Mouse (Mus musculus): ENCODE data around the gene Cyp1a1. TPM values are rescaled to one million over a fixed set of nuclear protein-coding genes. Genes with fewer than 3 reads are reported as not detected.
A peak's percentile ranks its signal among the peaks of the same experiment; 100 is the strongest.

Cyp1a1 gene
- polyA plus RNA-seq, 1 experiment, result 1.2 TPM

- Histone ChIP-seq H3K4me3 (ENCODE audit: low read depth, low read length) (no peak overlapping the region), H3K36me3 (ENCODE audit: control insufficient read depth, insufficient read depth, low read length, poor library complexity, severe bottlenecking) (no peaks in the 10 kb centered on the region), H3K4me1 (ENCODE audit: control insufficient read depth, insufficient read depth, low read length) (no peaks in the 10 kb centered on the region), H3K9me3 (replicated peaks; ENCODE audit: control insufficient read depth, insufficient read depth, low read length, poor library complexity, severe bottlenecking) (no peaks in the 10 kb centered on the region), H3K27me3 (ENCODE audit: control insufficient read depth, insufficient read depth, low read length, poor library complexity, severe bottlenecking) (no peaks in the 10 kb centered on the region), H3K9ac (ENCODE audit: low read depth, poor library complexity, severe bottlenecking) (no peak overlapping the region), H3K27ac (ENCODE audit: insufficient read depth, low read length) (no peak overlapping the region)
- TF ChIP-seq CTCF (IDR thresholded peaks at IDR 0.05; ENCODE audit: low read depth, low read length) (no peak), POLR2A (IDR thresholded peaks at IDR 0.05; ENCODE audit: insufficient read depth, low read length) (no peak), EP300 (IDR thresholded peaks at IDR 0.05; ENCODE audit: insufficient read depth, low read depth, low read length) (no peak)
Measured at GRCm38 (mm10) chr9:57681411-57681810, 6.3 kb upstream of the Cyp1a1 start.

GRCm38 (mm10) chr9:57683520-57683919, 4.2 kb upstream of the Cyp1a1 start, which contains the start of gene Cyp1a2:
Gene Cyp1a2, minus strand, starts transcription at chr9:57683703.
- no peak for TF ChIP-seq CTCF (IDR thresholded peaks at IDR 0.05; ENCODE audit: low read depth, low read length)
- TF ChIP-seq EP300 (IDR thresholded peaks at IDR 0.05; ENCODE audit: insufficient read depth, low read depth, low read length), result no peak
- no peak for TF ChIP-seq POLR2A (IDR thresholded peaks at IDR 0.05; ENCODE audit: insufficient read depth, low read length)
- no peaks in the 10 kb centered on the region for H3K27me3 ChIP-seq (ENCODE audit: control insufficient read depth, insufficient read depth, low read length, poor library complexity, severe bottlenecking)
- H3K9ac ChIP-seq (ENCODE audit: low read depth, poor library complexity, severe bottlenecking), result no peak within 1 kb of the TSS
- no peaks in the 10 kb centered on the region for H3K36me3 ChIP-seq (ENCODE audit: control insufficient read depth, insufficient read depth, low read length, poor library complexity, severe bottlenecking)
- no peak within 1 kb of the TSS for H3K4me3 ChIP-seq (ENCODE audit: low read depth, low read length)
- H3K27ac ChIP-seq (ENCODE audit: insufficient read depth, low read length), result no peak within 1 kb of the TSS
- H3K9me3 ChIP-seq (replicated peaks; ENCODE audit: control insufficient read depth, insufficient read depth, low read length, poor library complexity, severe bottlenecking), result no peaks in the 10 kb centered on the region
- no peaks in the 10 kb centered on the region for H3K4me1 ChIP-seq (ENCODE audit: control insufficient read depth, insufficient read depth, low read length)

- no peaks in the 10 kb centered on the region for H3K27me3 ChIP-seq (ENCODE audit: control insufficient read depth, insufficient read depth, low read length, poor library complexity, severe bottlenecking)
Measured at GRCm38 (mm10) chr9:57686011-57686410, 1.7 kb upstream of the Cyp1a1 start.

DNA sequence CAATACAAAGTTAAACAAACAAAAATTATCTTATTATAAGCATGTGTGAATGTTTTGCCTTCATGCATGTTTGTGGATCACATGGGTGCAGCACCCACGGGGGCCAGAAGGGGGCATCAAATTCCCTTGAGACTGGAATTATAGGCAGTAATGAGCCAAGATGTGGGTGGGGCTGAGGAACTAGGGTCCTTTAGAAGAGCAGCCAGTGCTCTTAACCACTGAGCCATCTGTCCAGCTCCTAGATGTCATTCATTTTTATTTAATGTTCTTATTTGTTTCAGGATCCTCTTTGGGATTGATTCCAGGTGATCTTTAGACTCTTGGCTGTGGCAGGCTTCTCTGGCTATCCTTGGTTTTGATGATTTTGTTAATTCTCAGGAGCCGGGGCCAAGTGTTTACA, 430 bp downstream of the Cyp1a1 start:
- TF ChIP-seq CTCF (IDR thresholded peaks at IDR 0.05; ENCODE audit: low read depth, low read length) (peak; percentile 60), POLR2A (IDR thresholded peaks at IDR 0.05; ENCODE audit: insufficient read depth, low read length) (no peak)
- Histone ChIP-seq H3K27ac (ENCODE audit: insufficient read depth, low read length) (no peak overlapping the region), H3K4me1 (ENCODE audit: control insufficient read depth, insufficient read depth, low read length) (no peaks in the 10 kb centered on the region), H3K36me3 (ENCODE audit: control insufficient read depth, insufficient read depth, low read length, poor library complexity, severe bottlenecking) (no peaks in the 10 kb centered on the region), H3K9me3 (replicated peaks; ENCODE audit: control insufficient read depth, insufficient read depth, low read length, poor library complexity, severe bottlenecking) (no peaks in the 10 kb centered on the region), H3K9ac (ENCODE audit: low read depth, poor library complexity, severe bottlenecking) (no peak overlapping the region), H3K27me3 (ENCODE audit: control insufficient read depth, insufficient read depth, low read length, poor library complexity, severe bottlenecking) (no peaks in the 10 kb centered on the region), H3K4me3 (ENCODE audit: low read depth, low read length) (no peak overlapping the region)

More at GRCm38 (mm10) chr9:57686011-57686410, 1.7 kb upstream of the Cyp1a1 start:
- TF ChIP-seq EP300 (IDR thresholded peaks at IDR 0.05; ENCODE audit: insufficient read depth, low read depth, low read length) (no peak), POLR2A (IDR thresholded peaks at IDR 0.05; ENCODE audit: insufficient read depth, low read length) (no peak), CTCF (IDR thresholded peaks at IDR 0.05; ENCODE audit: low read depth, low read length) (no peak)
- no peak overlapping the region for H3K27ac ChIP-seq (ENCODE audit: insufficient read depth, low read length)
- H3K9ac ChIP-seq (ENCODE audit: low read depth, poor library complexity, severe bottlenecking), result no peak overlapping the region
- no peaks in the 10 kb centered on the region for H3K9me3 ChIP-seq (replicated peaks; ENCODE audit: control insufficient read depth, insufficient read depth, low read length, poor library complexity, severe bottlenecking)
- no peaks in the 10 kb centered on the region for H3K4me1 ChIP-seq (ENCODE audit: control insufficient read depth, insufficient read depth, low read length)
- H3K4me3 ChIP-seq (ENCODE audit: low read depth, low read length), result no peak overlapping the region
- no peaks in the 10 kb centered on the region for H3K36me3 ChIP-seq (ENCODE audit: control insufficient read depth, insufficient read depth, low read length, poor library complexity, severe bottlenecking)

- Histone ChIP-seq H3K27me3 (ENCODE audit: control insufficient read depth, insufficient read depth, low read length, poor library complexity, severe bottlenecking) (no peaks in the 10 kb centered on the region), H3K4me3 (ENCODE audit: low read depth, low read length) (no peak overlapping the region), H3K27ac (ENCODE audit: insufficient read depth, low read length) (no peak overlapping the region), H3K4me1 (ENCODE audit: control insufficient read depth, insufficient read depth, low read length) (no peaks in the 10 kb centered on the region), H3K9ac (ENCODE audit: low read depth, poor library complexity, severe bottlenecking) (no peak overlapping the region), H3K9me3 (replicated peaks; ENCODE audit: control insufficient read depth, insufficient read depth, low read length, poor library complexity, severe bottlenecking) (no peaks in the 10 kb centered on the region), H3K36me3 (ENCODE audit: control insufficient read depth, insufficient read depth, low read length, poor library complexity, severe bottlenecking) (no peaks in the 10 kb centered on the region)
- TF ChIP-seq POLR2A (IDR thresholded peaks at IDR 0.05; ENCODE audit: insufficient read depth, low read length) (no peak), CTCF (IDR thresholded peaks at IDR 0.05; ENCODE audit: low read depth, low read length) (no peak), EP300 (IDR thresholded peaks at IDR 0.05; ENCODE audit: insufficient read depth, low read depth, low read length) (no peak)
Measured at GRCm38 (mm10) chr9:57688606-57689005, 878 bp downstream of the Cyp1a1 start.

DNA sequence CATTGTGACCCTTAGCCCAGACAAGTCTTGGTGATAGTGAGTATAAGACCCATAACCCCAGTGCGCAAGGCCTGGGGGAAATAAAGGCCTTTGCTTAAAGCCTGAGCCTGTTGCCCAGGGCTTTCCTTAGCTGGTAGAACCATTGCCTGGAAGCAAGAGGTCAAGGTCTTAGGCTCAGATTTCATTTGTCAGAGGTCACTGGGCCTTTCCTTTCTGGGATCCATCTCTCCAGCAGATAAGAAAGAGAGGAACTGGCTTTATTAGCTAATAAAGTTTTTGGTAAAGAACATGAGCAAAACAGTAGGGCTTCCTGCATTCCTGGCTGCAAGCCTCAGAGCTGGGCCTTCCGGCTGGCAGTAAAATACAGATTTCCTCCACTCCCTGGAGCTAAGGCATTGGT, 6.4 kb downstream of the Cyp1a1 start:
- Histone ChIP-seq H3K9me3 (replicated peaks; ENCODE audit: control insufficient read depth, insufficient read depth, low read length, poor library complexity, severe bottlenecking) (no peaks in the 10 kb centered on the region), H3K27me3 (ENCODE audit: control insufficient read depth, insufficient read depth, low read length, poor library complexity, severe bottlenecking) (no peaks in the 10 kb centered on the region), H3K4me3 (ENCODE audit: low read depth, low read length) (no peak overlapping the region), H3K4me1 (ENCODE audit: control insufficient read depth, insufficient read depth, low read length) (no peaks in the 10 kb centered on the region), H3K27ac (ENCODE audit: insufficient read depth, low read length) (no peak overlapping the region), H3K36me3 (ENCODE audit: control insufficient read depth, insufficient read depth, low read length, poor library complexity, severe bottlenecking) (no peaks in the 10 kb centered on the region), H3K9ac (ENCODE audit: low read depth, poor library complexity, severe bottlenecking) (no peak overlapping the region)
- TF ChIP-seq CTCF (IDR thresholded peaks at IDR 0.05; ENCODE audit: low read depth, low read length) (no peak), EP300 (IDR thresholded peaks at IDR 0.05; ENCODE audit: insufficient read depth, low read depth, low read length) (no peak), POLR2A (IDR thresholded peaks at IDR 0.05; ENCODE audit: insufficient read depth, low read length) (no peak)
